Mouse (Mus musculus) heart, postnatal 0 days (tissue): ENCODE measurements around the gene Gm28635.

Source experiments
- CTCF ChIP-seq: IDR thresholded peaks from 2 replicates; pipeline ENCODE4 v1.5.1; 2016; ENCODE audit warnings: antibody characterized with exemption, control low read depth, low read depth
- EP300 ChIP-seq: IDR thresholded peaks from 2 replicates; pipeline ENCODE4 v1.6.1; 2016; ENCODE audit warnings: antibody characterized with exemption, low read depth

DNA sequence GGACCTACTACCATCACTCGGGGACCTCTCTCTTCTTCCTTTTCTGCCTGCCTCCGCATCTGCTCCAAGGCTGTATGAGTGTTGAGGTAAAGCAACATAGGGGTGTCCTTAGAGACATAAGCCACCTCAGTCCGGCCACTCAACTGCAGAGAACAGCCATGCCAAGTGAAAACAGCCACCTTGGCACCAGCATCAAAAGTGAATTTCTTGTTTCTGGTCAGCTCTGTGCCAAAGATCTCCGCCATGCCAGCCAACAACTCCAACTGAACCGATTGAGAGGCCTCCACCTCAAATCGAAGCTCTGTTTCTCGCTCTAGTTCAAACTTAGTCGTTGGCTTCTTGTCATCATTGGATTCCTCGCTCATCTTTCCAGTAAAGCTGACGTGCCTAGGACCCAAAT, 47.9 kb upstream of the Gm28635 start:
- TF ChIP-seq CTCF (no peak), EP300 (no peak)
